Mouse (Mus musculus): ENCODE data around the gene Tmem91.

Tmem91 gene

GRCm38 (mm10) chr7:25700732-25701131, 25.8 kb upstream of the Tmem91 start:
- DNase-seq (ENCODE audit: low spot score in 2 of 2), result no peak

GRCm38 (mm10) chr7:25699851-25700250, 24.9 kb upstream of the Tmem91 start:
- DNase-seq (ENCODE audit: low spot score in 2 of 2), result no peak

GRCm38 (mm10) chr7:25694104-25694503, 19.1 kb upstream of the Tmem91 start:
- DNase-seq (ENCODE audit: low spot score in 2 of 2), result no peak

- no peak for DNase-seq (ENCODE audit: low spot score in 2 of 2)
Observed at GRCm38 (mm10) chr7:25690051-25690450, 15.1 kb upstream of the Tmem91 start.

GRCm38 (mm10) chr7:25689603-25690021, 14.6 kb upstream of the Tmem91 start:
- DNase-seq (ENCODE audit: low spot score in 2 of 2), result no peak

- no peak for DNase-seq (ENCODE audit: low spot score in 2 of 2)
Observed at GRCm38 (mm10) chr7:25688810-25689586, 14.0 kb upstream of the Tmem91 start.

GRCm38 (mm10) chr7:25687811-25688401, 12.9 kb upstream of the Tmem91 start:
- no peak for DNase-seq (ENCODE audit: low spot score in 2 of 2)

- no peak for DNase-seq (ENCODE audit: low spot score in 2 of 2)
Observed at GRCm38 (mm10) chr7:25686680-25687531, 11.9 kb upstream of the Tmem91 start, which contains the start of gene Tgfb1. Gene Tgfb1 (plus strand): TSS chr7:25687002.

- DNase-seq (ENCODE audit: low spot score in 2 of 2), result no peak
Observed at GRCm38 (mm10) chr7:25685926-25686470, 11.0 kb upstream of the Tmem91 start.

- no peak for DNase-seq (ENCODE audit: low spot score in 2 of 2)
Observed at GRCm38 (mm10) chr7:25684659-25685058, 9.7 kb upstream of the Tmem91 start.

GRCm38 (mm10) chr7:25683474-25684180, 8.7 kb upstream of the Tmem91 start:
- no peak for DNase-seq (ENCODE audit: low spot score in 2 of 2)

- no peak for DNase-seq (ENCODE audit: low spot score in 2 of 2)
Observed at GRCm38 (mm10) chr7:25681341-25682231, 6.6 kb upstream of the Tmem91 start.

GRCm38 (mm10) chr7:25680514-25681258, 5.7 kb upstream of the Tmem91 start, which contains the start of gene B9d2:
Gene B9d2 (plus strand): TSS chr7:25680780.
- DNase-seq (ENCODE audit: low spot score in 2 of 2), result peak; percentile 87 to 96

- DNase-seq (ENCODE audit: low spot score in 2 of 2), result no peak
Observed at GRCm38 (mm10) chr7:25679971-25680370, 5.0 kb upstream of the Tmem91 start.

- no peak for DNase-seq (ENCODE audit: low spot score in 2 of 2)
Observed at GRCm38 (mm10) chr7:25677013-25677412, 2.0 kb upstream of the Tmem91 start.

GRCm38 (mm10) chr7:25676085-25676781, 1.3 kb upstream of the Tmem91 start:
- peak in 1 of 2 experiments; percentile 93 for DNase-seq (ENCODE audit: low spot score in 2 of 2)

GRCm38 (mm10) chr7:25675405-25675804, 439 bp upstream of the Tmem91 start:
- no peak for DNase-seq (ENCODE audit: low spot score in 2 of 2)

- no peak for DNase-seq (ENCODE audit: low spot score in 2 of 2)
Observed at GRCm38 (mm10) chr7:25674297-25674696, 669 bp downstream of the Tmem91 start.

GRCm38 (mm10) chr7:25672442-25672841, 2.5 kb downstream of the Tmem91 start:
- DNase-seq (ENCODE audit: low spot score in 2 of 2), result no peak

Measured in left cerebral cortex, adult 9 months (tissue).